Mouse (Mus musculus): ENCODE data around the gene Gucd1. TPM values are rescaled to one million over a fixed set of nuclear protein-coding genes. Genes with fewer than 3 reads are reported as not detected.

Gucd1 gene
- polyA plus RNA-seq, 1 experiment from 2014 or later = 27.3 TPM

DNA sequence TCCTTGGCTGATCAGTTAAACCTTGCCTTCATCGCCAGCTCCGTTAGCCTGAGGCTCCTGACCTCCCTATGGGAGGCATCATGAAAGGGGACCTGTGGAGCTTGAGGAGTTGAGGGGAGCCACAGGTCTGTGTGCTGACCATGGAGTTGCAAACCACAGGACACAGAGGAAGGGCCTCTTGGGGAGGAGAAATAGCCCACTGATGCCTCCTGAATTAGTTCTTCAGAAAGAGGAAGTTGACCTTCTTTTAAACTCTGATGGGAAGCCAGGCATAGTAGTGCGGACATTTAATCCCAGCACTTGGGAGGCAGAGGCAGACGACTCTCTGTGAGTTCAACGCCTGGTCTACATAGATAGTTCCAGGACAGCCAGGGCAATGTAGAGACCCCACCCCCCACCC lies 178.9 kb downstream of the Gucd1 start:
- H3K9me3 ChIP-seq = no peaks in the 10 kb centered on the region
- H3K36me3 ChIP-seq = no peaks in the 10 kb centered on the region
- H3K27me3 ChIP-seq = no peaks in the 10 kb centered on the region
- no peak for ATAC-seq
- no peak overlapping the region for H3K4me2 ChIP-seq (replicated peaks)
- no peaks in the 10 kb centered on the region for H3K4me1 ChIP-seq (replicated peaks)
- no peak overlapping the region for H3K27ac ChIP-seq
- H3K9ac ChIP-seq (replicated peaks) = no peak overlapping the region
- WGBS = 79% methylated on average over 5 of the region's 5 CpGs
- no peak overlapping the region for H3K4me3 ChIP-seq (replicated peaks)

DNA sequence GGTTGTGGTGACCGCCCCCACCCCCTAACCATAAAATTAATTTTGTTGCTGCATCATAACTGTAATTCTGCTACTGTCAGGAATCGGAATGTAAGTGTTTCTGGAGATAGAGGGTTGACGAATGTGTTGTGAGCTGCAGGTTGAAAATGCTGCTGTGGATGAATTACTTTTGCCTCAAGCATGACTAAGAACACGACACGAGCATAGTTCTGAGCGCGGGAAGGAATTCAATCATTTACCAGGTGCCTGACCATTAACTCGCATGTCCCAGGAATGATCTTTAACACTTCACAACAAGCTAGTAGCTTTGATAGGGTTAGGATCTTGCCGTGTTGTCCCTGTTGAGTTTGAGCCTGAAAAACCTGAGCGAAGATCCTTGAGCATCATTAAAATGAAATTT lies 180.5 kb downstream of the Gucd1 start:
- H3K9me3 ChIP-seq = no peaks in the 10 kb centered on the region
- no peak overlapping the region for H3K27ac ChIP-seq
- no peak overlapping the region for H3K4me3 ChIP-seq (replicated peaks)
- 85% methylated on average over 10 of the region's 10 CpGs for WGBS
- H3K4me1 ChIP-seq (replicated peaks) = no peaks in the 10 kb centered on the region
- no peak overlapping the region for H3K4me2 ChIP-seq (replicated peaks)
- ATAC-seq = no peak
- H3K27me3 ChIP-seq = no peaks in the 10 kb centered on the region
- H3K9ac ChIP-seq (replicated peaks) = no peak overlapping the region
- H3K36me3 ChIP-seq = no peaks in the 10 kb centered on the region

DNA sequence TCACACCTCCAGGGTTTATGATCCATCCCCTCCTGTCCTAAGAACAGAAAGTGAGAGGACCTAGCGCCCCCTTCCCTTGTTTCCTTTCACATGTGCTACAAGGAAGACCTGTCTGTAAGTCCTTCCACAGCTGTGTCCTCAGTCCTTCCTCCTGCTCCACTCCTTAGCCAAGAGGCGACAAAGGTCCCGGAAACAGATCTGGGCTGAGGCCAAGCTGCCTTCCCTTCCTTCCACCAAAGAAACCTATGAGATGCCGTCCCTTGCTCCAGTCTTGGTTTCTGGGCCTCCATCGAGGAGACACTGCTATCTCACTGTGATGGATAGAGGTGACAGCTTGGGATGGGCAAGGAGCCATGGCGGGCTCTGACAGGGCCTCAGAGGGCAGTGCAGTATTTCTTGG lies 182.7 kb downstream of the Gucd1 start:
- H3K9me3 ChIP-seq = no peaks in the 10 kb centered on the region
- no peak overlapping the region for H3K9ac ChIP-seq (replicated peaks)
- 94% methylated on average over 6 of the region's 6 CpGs for WGBS
- no peaks in the 10 kb centered on the region for H3K27me3 ChIP-seq
- H3K36me3 ChIP-seq = no peaks in the 10 kb centered on the region
- H3K4me2 ChIP-seq (replicated peaks) = no peak overlapping the region
- no peak overlapping the region for H3K4me3 ChIP-seq (replicated peaks)
- ATAC-seq = no peak
- no peaks in the 10 kb centered on the region for H3K4me1 ChIP-seq (replicated peaks)
- H3K27ac ChIP-seq = no peak overlapping the region

DNA sequence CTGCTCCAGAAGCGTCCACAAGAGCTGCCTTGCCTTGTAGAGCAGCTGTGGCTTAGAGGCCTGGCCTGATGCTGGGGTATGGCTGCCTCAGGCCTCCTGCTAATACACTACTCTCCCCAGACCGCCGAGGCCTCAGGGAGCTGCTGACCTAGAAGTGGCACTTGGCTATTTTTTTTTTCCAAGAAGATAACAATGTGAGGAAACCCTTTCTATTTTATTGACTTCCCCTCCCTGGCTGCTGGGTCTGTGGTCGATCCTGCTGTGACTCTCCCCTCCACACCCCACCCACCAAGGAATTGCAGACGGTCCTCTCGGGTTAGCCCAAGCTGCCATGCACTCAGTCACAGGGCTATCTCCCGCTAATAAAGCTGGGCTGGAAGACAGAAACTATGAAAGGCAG lies 183.6 kb downstream of the Gucd1 start:
- ATAC-seq = no peak
- H3K4me1 ChIP-seq (replicated peaks) = no peaks in the 10 kb centered on the region
- WGBS = 87% methylated on average over 7 of the region's 7 CpGs

DNA sequence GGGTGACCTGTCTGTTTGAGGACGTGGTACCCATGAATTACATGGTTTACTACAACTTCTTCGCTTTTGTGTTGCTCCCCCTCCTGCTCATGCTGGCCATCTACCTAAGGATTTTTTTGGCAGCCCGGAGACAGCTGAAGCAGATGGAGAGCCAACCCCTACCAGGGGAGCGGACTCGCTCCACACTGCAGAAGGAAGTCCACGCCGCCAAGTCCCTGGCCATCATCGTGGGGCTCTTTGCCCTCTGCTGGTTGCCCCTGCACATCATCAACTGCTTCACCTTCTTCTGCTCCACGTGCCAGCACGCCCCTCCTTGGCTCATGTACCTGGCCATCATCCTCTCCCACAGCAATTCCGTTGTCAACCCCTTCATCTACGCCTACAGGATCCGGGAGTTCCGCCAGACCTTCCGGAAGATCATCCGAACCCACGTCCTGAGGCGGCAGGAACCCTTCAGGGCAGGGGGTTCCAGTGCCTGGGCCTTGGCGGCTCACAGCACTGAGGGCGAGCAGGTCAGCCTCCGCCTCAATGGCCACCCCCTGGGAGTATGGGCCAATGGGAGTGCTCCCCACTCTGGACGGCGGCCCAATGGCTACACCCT lies 184.5 kb downstream of the Gucd1 start:
- Histone ChIP-seq H3K36me3 (no peaks in the 10 kb centered on the region), H3K27me3 (no peaks in the 10 kb centered on the region), H3K4me3 (replicated peaks) (no peak overlapping the region), H3K9ac (replicated peaks) (no peak overlapping the region), H3K4me1 (replicated peaks) (no peaks in the 10 kb centered on the region), H3K9me3 (no peaks in the 10 kb centered on the region), H3K27ac (no peak overlapping the region), H3K4me2 (replicated peaks) (no peak overlapping the region)
- WGBS = 92% methylated on average over 23 of the region's 23 CpGs
- no peak for ATAC-seq

More for the DNA sequence above, 183.6 kb downstream of the Gucd1 start:
- H3K9ac ChIP-seq (replicated peaks) = no peak overlapping the region
- no peaks in the 10 kb centered on the region for H3K36me3 ChIP-seq
- no peaks in the 10 kb centered on the region for H3K27me3 ChIP-seq
- no peaks in the 10 kb centered on the region for H3K9me3 ChIP-seq
- H3K4me2 ChIP-seq (replicated peaks) = no peak overlapping the region
- H3K27ac ChIP-seq = no peak overlapping the region
- H3K4me3 ChIP-seq (replicated peaks) = no peak overlapping the region

DNA sequence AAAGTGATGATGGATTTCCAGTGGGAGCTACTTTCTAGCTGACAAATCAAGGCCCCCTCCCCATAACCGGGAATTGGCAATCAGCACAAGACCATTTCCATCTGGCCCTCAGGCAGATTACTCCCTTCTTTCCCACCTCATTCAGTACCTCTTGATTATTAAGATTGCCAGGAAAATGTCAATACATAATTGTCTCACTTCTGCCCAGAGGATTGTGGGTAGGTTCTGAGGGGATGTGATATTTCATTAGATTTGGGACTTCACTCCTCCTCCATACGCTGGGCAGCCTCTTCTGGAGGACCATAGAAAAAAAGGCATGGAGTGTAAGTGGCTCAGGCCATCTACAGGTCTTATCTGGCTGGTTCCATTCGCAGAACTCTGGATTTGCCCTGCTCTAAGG lies 185.5 kb downstream of the Gucd1 start:
- H3K9ac ChIP-seq (replicated peaks) = no peak overlapping the region
- 89% methylated on average over 3 of the region's 3 CpGs for WGBS

DNA sequence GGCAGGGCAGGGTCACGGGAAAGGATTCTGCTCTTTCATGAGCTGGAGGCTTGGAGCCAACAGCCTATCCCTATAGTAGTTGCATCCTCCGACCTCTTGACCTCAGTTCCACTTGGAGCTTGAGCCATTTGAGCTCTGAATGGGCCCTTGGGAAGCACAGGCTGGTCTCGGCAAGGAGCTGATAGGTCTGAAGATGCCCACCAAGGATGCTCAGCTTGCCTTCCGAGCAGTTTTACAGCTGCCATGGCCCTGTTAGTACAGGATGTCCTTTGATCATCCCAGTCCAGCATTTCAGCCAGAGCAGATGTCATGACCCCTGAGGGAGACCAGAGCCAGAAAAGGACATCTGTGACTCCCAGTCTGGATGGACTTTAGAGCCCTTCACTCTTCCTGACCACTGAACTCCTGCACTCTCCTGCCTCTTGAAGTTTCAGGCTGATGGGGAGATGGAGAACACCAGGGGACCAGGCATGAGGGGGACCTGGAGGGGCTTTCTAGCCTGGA lies 189.5 kb downstream of the Gucd1 start:
- Histone ChIP-seq H3K27me3 (no peaks in the 10 kb centered on the region), H3K4me2 (replicated peaks) (no peak overlapping the region), H3K9me3 (no peaks in the 10 kb centered on the region), H3K27ac (no peak overlapping the region), H3K9ac (replicated peaks) (no peak overlapping the region), H3K36me3 (no peaks in the 10 kb centered on the region), H3K4me1 (replicated peaks) (no peaks in the 10 kb centered on the region), H3K4me3 (replicated peaks) (no peak overlapping the region)
- 36% methylated on average over 4 of the region's 4 CpGs for WGBS
- no peak for ATAC-seq

More for the DNA sequence above, 185.5 kb downstream of the Gucd1 start:
- Histone ChIP-seq H3K27me3 (no peaks in the 10 kb centered on the region), H3K4me3 (replicated peaks) (no peak overlapping the region), H3K4me1 (replicated peaks) (no peaks in the 10 kb centered on the region), H3K36me3 (no peaks in the 10 kb centered on the region), H3K27ac (no peak overlapping the region), H3K4me2 (replicated peaks) (no peak overlapping the region), H3K9me3 (no peaks in the 10 kb centered on the region)
- ATAC-seq = no peak

DNA sequence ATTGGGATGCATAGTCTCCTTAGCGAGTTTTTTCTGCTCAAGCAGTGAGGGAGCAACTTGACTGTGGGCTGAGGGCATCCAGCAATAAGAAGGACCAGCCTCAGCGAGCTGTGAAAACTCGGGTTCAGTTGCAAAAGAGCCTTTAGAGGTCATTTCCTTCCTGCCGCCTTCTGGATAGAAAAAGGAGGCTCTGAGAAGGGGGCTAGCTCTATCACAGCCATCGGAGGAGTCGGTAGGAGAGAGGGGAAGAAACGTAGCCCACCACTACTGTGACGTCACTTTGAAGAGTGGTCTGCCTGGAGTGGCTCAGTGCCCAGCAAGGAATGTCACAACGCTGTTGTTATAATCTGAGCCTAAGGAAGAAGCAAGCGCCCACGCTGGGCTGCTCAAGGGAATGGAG lies 190.7 kb downstream of the Gucd1 start:
- H3K9me3 ChIP-seq = no peaks in the 10 kb centered on the region
- ATAC-seq = no peak
- H3K27me3 ChIP-seq = no peaks in the 10 kb centered on the region
- H3K4me2 ChIP-seq (replicated peaks) = no peak overlapping the region
- no peak overlapping the region for H3K27ac ChIP-seq
- 80% methylated on average over 11 of the region's 11 CpGs for WGBS
- no peaks in the 10 kb centered on the region for H3K36me3 ChIP-seq
- H3K4me1 ChIP-seq (replicated peaks) = no peaks in the 10 kb centered on the region
- H3K9ac ChIP-seq (replicated peaks) = no peak overlapping the region
- H3K4me3 ChIP-seq (replicated peaks) = no peak overlapping the region

DNA sequence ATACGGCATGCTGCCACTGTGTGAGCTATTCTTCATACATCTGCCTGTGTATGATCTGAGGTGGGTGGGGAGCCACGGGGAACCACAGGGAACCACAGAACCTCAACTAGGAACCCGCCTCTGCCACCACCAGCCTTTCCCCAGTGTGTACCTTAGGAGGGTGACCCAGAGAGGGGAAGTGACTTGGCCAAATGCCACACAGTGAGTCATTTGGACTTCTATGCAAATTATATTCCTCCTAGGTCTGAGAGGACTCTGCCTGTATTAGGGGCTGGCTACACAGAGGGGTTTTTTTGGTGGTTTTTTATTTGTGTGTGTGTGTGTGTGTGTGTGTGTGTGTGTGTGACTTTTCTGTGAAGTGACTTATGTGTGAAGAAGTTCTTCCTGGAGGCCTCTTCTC lies 191.2 kb downstream of the Gucd1 start:
- Histone ChIP-seq H3K9me3 (no peaks in the 10 kb centered on the region), H3K27ac (no peak overlapping the region), H3K36me3 (no peaks in the 10 kb centered on the region), H3K27me3 (no peaks in the 10 kb centered on the region), H3K4me1 (replicated peaks) (no peaks in the 10 kb centered on the region), H3K4me3 (replicated peaks) (no peak overlapping the region), H3K4me2 (replicated peaks) (no peak overlapping the region), H3K9ac (replicated peaks) (no peak overlapping the region)
- 81% methylated on average over 3 of the region's 3 CpGs for WGBS
- no peak for ATAC-seq

DNA sequence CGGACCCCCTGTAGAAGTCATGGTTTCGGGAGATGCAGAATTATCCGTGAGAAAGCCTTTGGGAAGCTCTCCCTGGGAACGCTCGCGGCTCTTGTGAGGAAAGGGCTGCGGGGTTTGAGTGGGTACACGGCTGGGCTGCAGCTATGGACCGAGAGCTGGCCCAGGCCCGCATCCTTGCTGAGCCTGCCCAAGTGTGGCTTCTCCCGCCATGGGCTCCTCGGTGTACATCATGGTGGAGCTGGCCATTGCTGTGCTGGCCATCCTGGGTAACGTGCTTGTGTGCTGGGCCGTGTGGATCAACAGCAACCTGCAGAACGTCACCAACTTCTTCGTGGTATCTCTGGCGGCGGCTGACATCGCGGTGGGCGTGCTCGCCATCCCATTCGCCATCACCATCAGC lies 192.0 kb downstream of the Gucd1 start:
- Histone ChIP-seq H3K9me3 (no peaks in the 10 kb centered on the region), H3K4me3 (replicated peaks) (no peak overlapping the region), H3K9ac (replicated peaks) (no peak overlapping the region), H3K36me3 (no peaks in the 10 kb centered on the region), H3K27ac (no peak overlapping the region), H3K4me1 (replicated peaks) (no peaks in the 10 kb centered on the region), H3K27me3 (no peaks in the 10 kb centered on the region), H3K4me2 (replicated peaks) (no peak overlapping the region)
- ATAC-seq = no peak
- 94% methylated on average over 23 of the region's 23 CpGs for WGBS

DNA sequence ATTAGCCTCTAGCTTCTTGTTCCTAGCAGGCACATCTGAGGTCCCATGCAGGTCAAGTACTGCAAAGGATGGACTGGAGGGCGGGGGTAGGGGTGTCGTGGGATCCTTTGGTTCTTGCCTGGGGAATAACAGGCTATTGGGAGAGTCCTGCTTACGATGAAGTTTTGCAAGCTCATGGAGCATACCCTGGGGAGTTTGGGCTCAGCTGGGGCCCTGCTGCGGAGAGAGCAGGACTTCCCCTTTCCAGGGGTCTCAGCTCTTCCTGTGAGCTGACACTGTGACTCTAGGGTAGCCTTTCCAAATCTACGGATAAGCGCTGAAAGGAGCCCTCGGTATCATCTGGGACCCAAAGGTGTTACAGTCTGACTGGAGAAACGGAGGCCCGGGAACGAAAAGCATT lies 193.4 kb downstream of the Gucd1 start:
- H3K36me3 ChIP-seq = no peaks in the 10 kb centered on the region
- no peak for ATAC-seq
- 77% methylated on average over 10 of the region's 10 CpGs for WGBS
- H3K9me3 ChIP-seq = no peaks in the 10 kb centered on the region
- peaks cover 4% of the 10 kb centered on the region; the same call in 1 of the 2 replicates for H3K27me3 ChIP-seq
- H3K4me1 ChIP-seq (replicated peaks) = no peaks in the 10 kb centered on the region
- no peak overlapping the region for H3K27ac ChIP-seq
- H3K4me3 ChIP-seq (replicated peaks) = no peak overlapping the region
- H3K4me2 ChIP-seq (replicated peaks) = no peak overlapping the region
- H3K9ac ChIP-seq (replicated peaks) = no peak overlapping the region

DNA sequence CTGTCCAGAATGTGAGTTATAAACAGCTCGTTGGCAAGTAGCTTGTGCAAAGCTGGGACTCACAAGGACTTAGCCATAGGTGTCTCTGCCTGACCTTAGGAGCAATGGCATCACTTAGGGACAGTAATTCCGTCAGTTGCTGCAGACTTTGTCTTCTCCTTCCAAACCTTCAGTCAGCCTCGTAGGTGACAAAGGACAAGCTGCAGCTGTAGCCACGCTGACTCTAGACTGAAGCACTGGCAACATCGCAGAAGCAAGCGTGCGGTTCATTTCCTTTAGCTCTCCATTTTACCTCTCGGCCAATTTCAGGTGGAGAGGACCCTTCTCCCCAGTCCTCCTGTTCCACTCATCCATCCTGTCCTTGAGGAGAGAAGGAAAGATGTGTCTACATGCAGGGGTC lies 193.8 kb downstream of the Gucd1 start:
- Histone ChIP-seq H3K36me3 (no peaks in the 10 kb centered on the region), H3K9ac (replicated peaks) (no peak overlapping the region), H3K27me3 (peaks cover 8% of the 10 kb centered on the region), H3K4me2 (replicated peaks) (no peak overlapping the region), H3K4me3 (replicated peaks) (no peak overlapping the region), H3K9me3 (no peaks in the 10 kb centered on the region), H3K27ac (no peak overlapping the region), H3K4me1 (replicated peaks) (no peaks in the 10 kb centered on the region)
- WGBS = 89% methylated on average over 8 of the region's 8 CpGs
- ATAC-seq = no peak

DNA sequence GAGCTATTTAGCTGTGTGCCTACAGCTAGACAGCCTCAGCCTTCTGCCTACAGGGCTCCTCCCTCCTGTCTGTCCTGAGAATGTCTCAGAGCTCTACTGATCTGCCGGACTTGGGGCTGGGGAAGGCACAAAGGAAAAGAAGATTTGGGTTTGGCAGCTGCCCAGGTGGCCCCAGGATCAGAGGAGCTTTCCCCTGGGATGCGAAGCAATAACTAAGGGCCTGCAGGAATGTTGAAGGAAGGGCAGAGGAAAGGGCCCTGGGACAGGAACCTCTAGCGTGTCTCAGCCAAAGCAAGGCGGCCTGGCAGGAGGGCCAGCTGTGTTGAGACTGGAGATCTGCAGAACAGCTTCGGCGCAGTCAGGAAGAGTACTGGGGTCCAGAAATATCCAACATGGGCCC lies 194.8 kb downstream of the Gucd1 start:
- H3K9ac ChIP-seq (replicated peaks) = no peak overlapping the region
- H3K4me1 ChIP-seq (replicated peaks) = no peaks in the 10 kb centered on the region
- WGBS = 53% methylated on average over 6 of the region's 6 CpGs
- no peaks in the 10 kb centered on the region for H3K36me3 ChIP-seq
- no peak overlapping the region for H3K27ac ChIP-seq
- no peak overlapping the region for H3K4me3 ChIP-seq (replicated peaks)
- peaks cover 19% of the 10 kb centered on the region for H3K27me3 ChIP-seq
- H3K4me2 ChIP-seq (replicated peaks) = no peak overlapping the region
- H3K9me3 ChIP-seq = no peaks in the 10 kb centered on the region
- no peak; the same call in 1 of the 2 replicates for ATAC-seq
